ENCODE assay signal across 13 mouse cellular contexts in genomic region chr4:105204071-105204470, GRCm38 (mm10). TPM values are rescaled to one million over a fixed set of nuclear protein-coding genes. Genes with fewer than 3 reads are reported as not detected.
DNase-seq lines count a peak whose midpoint lies in the region; ATAC-seq and TF ChIP-seq lines count a peak whose summit lies in the region.
"Had no signal": no experiment of that assay in that cellular context is flagged by ENCODE, and none has a peak within 500 bp of the region (broad histone marks: within the 10 kb centered on the region; RNA-seq: fewer than 3 reads in every experiment).

No protein-coding gene starts in this region.

- 69% methylated on average over 9 of the region's 9 CpGs for WGBS in forebrain, embryonic 16.5 days
- 78% methylated on average over 9 of the region's 9 CpGs for WGBS in forebrain, embryonic 14.5 days
- WGBS in liver, adult 2 months: 47% methylated on average over 9 of the region's 9 CpGs
- 13% methylated on average over 9 of the region's 9 CpGs for WGBS in intestine, embryonic 14.5 days
- WGBS in stomach, embryonic 16.5 days: 33% methylated on average over 9 of the region's 9 CpGs

- H3K4me2 ChIP-seq in forebrain, embryonic 16.5 days (ENCODE audit: low read length): no peak overlapping the region
- no peak overlapping the region for H3K4me2 ChIP-seq in forebrain, embryonic 14.5 days (ENCODE audit: low read length)
- H3K4me2 ChIP-seq in intestine, embryonic 14.5 days (ENCODE audit: low read length): no peak overlapping the region
- no peak overlapping the region for H3K4me2 ChIP-seq in stomach, embryonic 16.5 days (ENCODE audit: low read depth, low read length)
- H3K4me2 ChIP-seq: forebrain, embryonic 12.5 days had no signal

- no peak overlapping the region for H3K4me3 ChIP-seq in forebrain, embryonic 16.5 days (replicated peaks; ENCODE audit: low read length)
- no peak overlapping the region for H3K4me3 ChIP-seq in forebrain, embryonic 14.5 days (ENCODE audit: low read depth, low read length)
- no peak overlapping the region for H3K4me3 ChIP-seq in liver, adult 2 months (ENCODE audit: insufficient read depth, low read depth, low read length)
- no peak overlapping the region for H3K4me3 ChIP-seq in intestine, embryonic 14.5 days (ENCODE audit: low read depth, low read length)
- H3K4me3 ChIP-seq in stomach, embryonic 16.5 days (replicated peaks; ENCODE audit: low read length): no peak overlapping the region
- H3K4me3 ChIP-seq: forebrain, embryonic 12.5 days had no signal

- peaks cover 19% of the 10 kb centered on the region; the same call in 1 of the 2 replicates for H3K79me2 ChIP-seq in liver, adult 2 months (ENCODE audit: control insufficient read depth, insufficient read depth, low read length)

- H3K27me3 ChIP-seq in forebrain, embryonic 16.5 days (replicated peaks; ENCODE audit: control insufficient read depth, insufficient read depth, low read length): no peaks in the 10 kb centered on the region
- no peaks in the 10 kb centered on the region for H3K27me3 ChIP-seq in forebrain, embryonic 14.5 days (replicated peaks; ENCODE audit: control insufficient read depth, insufficient read depth, low read length)
- no peaks in the 10 kb centered on the region for H3K27me3 ChIP-seq in liver, adult 2 months (ENCODE audit: control insufficient read depth, insufficient read depth, low read length)
- no peaks in the 10 kb centered on the region for H3K27me3 ChIP-seq in intestine, embryonic 14.5 days (replicated peaks; ENCODE audit: control insufficient read depth, insufficient read depth, low read length)
- H3K27me3 ChIP-seq in stomach, embryonic 16.5 days (ENCODE audit: control insufficient read depth, insufficient read depth, low read length): no peaks in the 10 kb centered on the region
- H3K27me3 ChIP-seq: forebrain, embryonic 12.5 days had no signal

- H3K36me3 ChIP-seq in forebrain, embryonic 16.5 days (ENCODE audit: control insufficient read depth, insufficient read depth): no peaks in the 10 kb centered on the region
- peaks cover 12% of the 10 kb centered on the region for H3K36me3 ChIP-seq in forebrain, embryonic 14.5 days (ENCODE audit: control insufficient read depth, insufficient read depth, low read length)
- peaks cover 61% of the 10 kb centered on the region for H3K36me3 ChIP-seq in liver, adult 2 months (ENCODE audit: control insufficient read depth, insufficient read depth, low read length)
- peaks cover 8% of the 10 kb centered on the region for H3K36me3 ChIP-seq in intestine, embryonic 14.5 days (ENCODE audit: control insufficient read depth, insufficient read depth, low read length)
- H3K36me3 ChIP-seq in stomach, embryonic 16.5 days (ENCODE audit: control insufficient read depth, insufficient read depth, low read length): peaks cover 2% of the 10 kb centered on the region; the same call in 1 of the 2 replicates

- TF ChIP-seq CTCF in liver, adult 2 months (IDR thresholded peaks at IDR 0.05; ENCODE audit: low read depth, low read length): no peak

- no peak for ATAC-seq in forebrain, embryonic 16.5 days
- no peak for ATAC-seq in forebrain, embryonic 14.5 days
- ATAC-seq in intestine, embryonic 14.5 days (replicated peaks; ENCODE audit: low FRiP score, low TSS enrichment, low read depth): no peak
- ATAC-seq in stomach, embryonic 16.5 days (ENCODE audit: insufficient read depth, low FRiP score): no peak
- ATAC-seq in inflammation-experienced regulatory T-cells, adult 6 months: no peak

- peak overlapping the region; percentile 16; the same call in 1 of the 2 replicates for H3K27ac ChIP-seq in forebrain, embryonic 16.5 days (ENCODE audit: low read length)
- H3K27ac ChIP-seq in forebrain, embryonic 14.5 days (ENCODE audit: low read depth, low read length): no peak overlapping the region
- peak overlapping the region; percentile 74 for H3K27ac ChIP-seq in liver, adult 2 months (replicated peaks; ENCODE audit: insufficient read depth, low read depth, low read length)
- H3K27ac ChIP-seq in intestine, embryonic 14.5 days (ENCODE audit: low read depth): peak overlapping the region; percentile 14; the same call in 1 of the 2 replicates
- peak overlapping the region; percentile 86 for H3K27ac ChIP-seq in stomach, embryonic 16.5 days (ENCODE audit: low read length)

- no peaks in the 10 kb centered on the region for H3K9me3 ChIP-seq in forebrain, embryonic 16.5 days (ENCODE audit: control insufficient read depth, low read length)
- H3K9me3 ChIP-seq in forebrain, embryonic 14.5 days (replicated peaks; ENCODE audit: control insufficient read depth, low read length): no peaks in the 10 kb centered on the region
- no peaks in the 10 kb centered on the region for H3K9me3 ChIP-seq in intestine, embryonic 14.5 days (ENCODE audit: control insufficient read depth, low read length)
- H3K9me3 ChIP-seq in stomach, embryonic 16.5 days (replicated peaks; ENCODE audit: control insufficient read depth, low read length): no peaks in the 10 kb centered on the region
- H3K9me3 ChIP-seq: forebrain, embryonic 12.5 days had no signal

- H3K9ac ChIP-seq in forebrain, embryonic 16.5 days (replicated peaks; ENCODE audit: low read depth, low read length): no peak overlapping the region
- no peak overlapping the region for H3K9ac ChIP-seq in forebrain, embryonic 14.5 days (ENCODE audit: low read length)
- no peak overlapping the region for H3K9ac ChIP-seq in liver, adult 2 months (ENCODE audit: low read depth, low read length)
- H3K9ac ChIP-seq in intestine, embryonic 14.5 days (ENCODE audit: low read length): no peak overlapping the region
- H3K9ac ChIP-seq in stomach, embryonic 16.5 days (ENCODE audit: low read length): no peak overlapping the region
- H3K9ac ChIP-seq: forebrain, embryonic 12.5 days had no signal

- peaks cover 50% of the 10 kb centered on the region for H3K4me1 ChIP-seq in forebrain, embryonic 16.5 days (replicated peaks; ENCODE audit: control insufficient read depth, insufficient read depth, low read length)
- peaks cover 38% of the 10 kb centered on the region for H3K4me1 ChIP-seq in forebrain, embryonic 14.5 days (ENCODE audit: control insufficient read depth, insufficient read depth, low read length)
- H3K4me1 ChIP-seq in liver, adult 2 months (ENCODE audit: control insufficient read depth, insufficient read depth, low read length): peaks cover 43% of the 10 kb centered on the region
- peaks cover 40% of the 10 kb centered on the region for H3K4me1 ChIP-seq in intestine, embryonic 14.5 days (replicated peaks; ENCODE audit: control insufficient read depth, insufficient read depth, low read length)
- peaks cover 60% of the 10 kb centered on the region for H3K4me1 ChIP-seq in stomach, embryonic 16.5 days (ENCODE audit: control insufficient read depth, insufficient read depth, low read length)

- no peak for DNase-seq in forebrain, embryonic 14.5 days (ENCODE audit: low spot score)
- no peak for DNase-seq in liver, adult 2 months (ENCODE audit: extremely low read depth, low read depth, low spot score)
- DNase-seq in liver: no peak
- no peak for DNase-seq in intestine, embryonic 14.5 days (ENCODE audit: low spot score)
- DNase-seq in gastrocnemius, postnatal 4 days (ENCODE audit: low spot score in 2 of 2): no peak
- DNase-seq: cerebellum, adult 2 months; kidney, adult 8-10 months; lung, adult 18-20 months; thymus, postnatal 4 days had no signal

- no peak for TF ChIP-seq POLR2A in liver, adult 2 months (IDR thresholded peaks at IDR 0.05; ENCODE audit: extremely low read depth, insufficient read depth, low read length)

RNA-seq across cellular contexts. Expression of gene Plpp3, which starts 46.9 kb away (rescaled TPM):
- polyA plus RNA-seq in forebrain, embryonic 16.5 days (2015; fragmentation: Nextera tagmentation; extraction: Ambion mirVana): 67.7 and 76.8 TPM in 2 replicates
- 48.6 and 50.8 TPM in 2 replicates for polyA plus RNA-seq in forebrain, embryonic 14.5 days (2014; fragmentation: Nextera tagmentation; extraction: Ambion mirVana)
- 64.1 and 81.1 TPM in 2 replicates for total RNA-seq in liver, adult 2 months (2014; rRNA removed)
- polyA plus RNA-seq in liver, adult 2 months (2012; rRNA removed): 81.0 and 84.2 TPM in 2 replicates
- 33.2 and 36.9 TPM in 2 replicates for polyA plus RNA-seq in intestine, embryonic 14.5 days (2014; fragmentation: Nextera tagmentation; extraction: Ambion mirVana)
- 65.3 and 69.9 TPM in 2 replicates for polyA plus RNA-seq in stomach, embryonic 16.5 days (2015; fragmentation: Nextera tagmentation; extraction: Ambion mirVana)
- under 1 TPM in 1 of 3 experiments, not detected in 2; 0.15 TPM for polyA plus RNA-seq in inflammation-experienced regulatory T-cells, adult 6 months (2017; shearing (Covaris generic))
- total RNA-seq in gastrocnemius, postnatal 4 days (2021): 100 to 1,000 TPM; 116 to 119 TPM

Comparison
In these comparisons a context has a peak if more than half of its experiments do, and no peak if none do; other contexts are left out.
1. RNA of gene Plpp3, which starts 46.9 kb away (polyA plus RNA-seq): 81.0 to 84.2 TPM in liver, adult 2 months, 67.7 to 76.8 TPM in forebrain, embryonic 16.5 days, 65.3 to 69.9 TPM in stomach, embryonic 16.5 days, 48.6 to 50.8 TPM in forebrain, embryonic 14.5 days and 33.2 to 36.9 TPM in intestine, embryonic 14.5 days; 0.15 TPM in inflammation-experienced regulatory T-cells, adult 6 months; every median in the first group is over 10 times any median in the second.